Mouse (Mus musculus) layer of hippocampus, adult 18-20 months (tissue): ENCODE measurements at regions not wholly inside any gene's neighbourhood (a gene's known extent, or its start where the extent isn't known, plus 50 kb on each side); places are given as distances from the start of the nearest gene placed in this dataset.

Experiments used
- DNase-seq, 2 experiments: peaks; one replicate each; pipeline ENCODE4 v3.0.0; 2022; ENCODE audit warnings: low spot score in 2 of 2

DNA sequence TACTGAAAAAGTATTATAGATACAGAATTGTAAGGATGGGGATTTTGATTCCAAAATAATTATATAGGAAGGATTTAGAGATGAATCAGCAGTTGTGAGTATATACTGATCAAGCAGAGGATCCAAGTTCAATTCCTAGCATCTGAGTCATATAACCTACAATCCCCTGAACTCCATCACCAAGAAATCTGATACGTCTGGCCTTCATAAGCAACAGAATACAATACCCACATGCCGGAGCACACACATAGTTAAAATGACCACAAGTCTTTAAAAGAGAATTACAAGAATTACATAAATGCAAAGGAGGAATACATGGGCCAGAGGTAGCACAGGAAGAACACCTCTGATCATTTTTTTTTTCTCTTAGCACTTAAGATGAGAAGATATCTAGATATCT, 847.7 kb downstream of the D3Ertd751e start:
- DNase-seq: no peak

DNA sequence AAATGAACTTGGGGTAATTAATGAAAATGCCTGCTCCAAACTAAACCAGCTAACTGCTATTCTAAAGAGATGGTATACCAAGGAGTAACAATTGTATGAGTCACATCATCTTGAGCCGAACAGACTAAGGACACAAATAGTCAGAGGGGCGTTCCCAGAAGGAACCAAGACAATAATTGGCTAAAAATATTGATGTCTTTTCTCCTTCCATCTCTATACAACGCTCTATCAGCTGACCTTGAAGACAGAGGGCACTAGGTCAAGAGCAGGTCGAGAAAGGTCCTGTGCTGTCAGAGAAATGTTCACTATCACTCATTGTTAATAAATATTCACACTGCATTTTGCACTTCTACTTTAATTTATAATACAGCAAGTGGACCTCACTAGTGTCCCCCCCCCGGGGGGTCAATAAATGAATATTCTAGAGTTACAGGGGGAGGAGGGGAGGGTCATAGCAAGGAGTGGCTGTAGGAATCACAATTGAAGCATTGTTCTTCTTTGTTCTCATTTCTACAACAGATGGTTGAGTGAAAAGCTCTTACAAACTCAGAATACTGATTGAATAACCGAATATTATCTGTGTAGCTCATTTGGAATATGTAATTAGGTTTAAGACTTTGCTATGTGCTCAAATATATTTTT, 851.5 kb downstream of the D3Ertd751e start:
- DNase-seq: no peak

DNA sequence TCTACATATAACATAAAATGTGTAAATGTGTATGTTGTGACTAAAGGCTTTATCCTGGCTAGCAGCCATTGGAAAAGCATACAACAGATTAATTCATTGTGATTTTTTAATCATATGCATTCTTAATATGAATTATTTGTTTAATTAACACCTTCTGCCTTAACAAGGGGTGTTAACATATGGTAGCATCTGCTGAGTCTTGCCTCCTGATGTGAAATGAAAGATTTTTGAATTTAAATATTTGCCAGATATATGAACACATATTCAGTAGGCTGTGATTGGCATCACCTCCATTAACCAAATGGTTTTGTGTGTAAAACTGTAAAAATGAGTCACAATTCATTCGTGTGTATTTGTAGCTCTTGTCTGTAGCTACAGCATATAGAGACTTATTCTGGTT, 854.3 kb downstream of the D3Ertd751e start:
- no peak for DNase-seq
